Mouse (Mus musculus) ES-Bruce4 (cell line): ENCODE data around the gene Kif22.

Experiments used
- CTCF ChIP-seq: IDR thresholded peaks from one replicate; pipeline ENCODE4 v1.8.1; 2011; ENCODE audit warnings: low read depth, low read length
- EP300 ChIP-seq: IDR thresholded peaks from 2 replicates; pipeline ENCODE4 v1.6.1; 2011; ENCODE audit warnings: low read depth, low read length; ENCODE audit not compliant: insufficient read depth

- TF ChIP-seq EP300 (no peak), CTCF (no peak)
Observed at GRCm38 (mm10) chr7:127012374-127012773, 29.9 kb downstream of the Kif22 start.
